Mouse (Mus musculus) megakaryocyte, embryonic 14.5 days (primary cell): ENCODE results near the gene Lnx2.

Experiments used
- FLI1 ChIP-seq: IDR thresholded peaks from 2 replicates; pipeline ENCODE4 v1.6.1; 2012; ENCODE audit warnings: low read length, inconsistent platforms, mixed read lengths
- GATA1 ChIP-seq: IDR thresholded peaks from 3 replicates; pipeline ENCODE4 v1.6.1; 2012; ENCODE audit warnings: mixed read lengths, low read length, inconsistent platforms, borderline replicate concordance

GRCm38 (mm10) chr5:147068876-147069275 is 7.5 kb downstream of the Lnx2 start:
- TF ChIP-seq GATA1 = no peak
- TF ChIP-seq FLI1 = no peak
